Mouse (Mus musculus) left cerebral cortex, adult 8-10 months (tissue): ENCODE measurements at regions not wholly inside any gene's neighbourhood (a gene's known extent, or its start where the extent isn't known, plus 50 kb on each side); places are given as distances from the start of the nearest gene placed in this dataset.

ENCODE experiments used
- DNase-seq, 2 experiments: peaks; one replicate each; pipeline ENCODE4 v3.0.0; 2022; ENCODE audit warnings: low spot score in 2 of 2

DNA sequence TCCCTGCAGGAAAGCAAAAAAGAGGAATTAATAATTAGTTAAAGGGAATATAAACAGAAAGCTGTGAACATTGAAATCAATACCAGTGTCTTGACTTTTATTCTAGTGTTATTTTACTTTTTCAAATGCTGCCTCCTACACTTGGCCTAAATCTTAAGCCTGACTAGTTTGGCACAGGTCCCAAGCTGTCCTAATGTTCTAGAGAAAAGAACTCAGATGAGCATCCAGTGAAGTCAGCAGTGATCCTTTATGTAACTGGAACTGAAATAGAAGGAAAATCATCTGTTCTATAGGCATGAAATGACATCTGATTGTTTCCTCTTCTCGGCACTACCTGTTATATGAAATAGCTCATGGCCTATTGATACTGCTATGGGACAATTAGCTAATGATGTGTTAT is 586.3 kb upstream of the Gria3 start:
- peak in 1 of 2 experiments; percentile 20 for DNase-seq
